Mouse (Mus musculus): Measurements from ENCODE around the gene Zcrb1. TPM values are rescaled to one million over a fixed set of nuclear protein-coding genes. Genes with fewer than 3 reads are reported as not detected.

The Zcrb1 gene
- polyA plus RNA-seq, 1 experiment = 14.2 TPM

DNA sequence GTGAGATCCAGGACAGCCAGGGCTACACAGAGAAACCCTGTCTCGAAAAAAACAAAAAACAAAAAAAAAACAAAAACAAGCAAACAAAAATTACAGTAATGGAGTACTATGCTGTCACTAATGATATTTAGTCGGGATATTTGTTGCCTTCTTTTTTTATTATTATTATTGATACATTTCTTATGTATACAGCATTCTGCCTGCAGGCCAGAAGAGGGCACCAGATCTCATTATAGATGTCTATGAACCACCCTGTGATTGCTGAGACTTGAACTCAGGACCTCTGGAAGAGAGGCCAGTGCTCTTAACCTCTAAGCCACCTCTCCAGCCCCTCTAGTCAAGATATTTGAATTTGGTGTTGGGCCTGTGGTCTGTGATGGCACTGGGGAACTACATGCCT, 26.3 kb downstream of the Zcrb1 start:
- Histone ChIP-seq H3K27ac (ENCODE audit: insufficient read depth, low read depth, low read length) (no peak overlapping the region), H3K4me1 (ENCODE audit: control insufficient read depth, insufficient read depth, insufficient read length, low read length) (no peaks in the 10 kb centered on the region), H3K27me3 (ENCODE audit: control insufficient read depth, insufficient read depth, low read length) (no peaks in the 10 kb centered on the region; the same call in 1 of the 2 replicates), H3K36me3 (ENCODE audit: control insufficient read depth, insufficient read depth, low read length) (no peaks in the 10 kb centered on the region), H3K4me3 (ENCODE audit: low read depth, low read length) (no peak overlapping the region)
- no peak for TF ChIP-seq POLR2A (IDR thresholded peaks at IDR 0.05; ENCODE audit: low read depth, low read length)
- WGBS = 81% methylated on average over 2 of the region's 2 CpGs

DNA sequence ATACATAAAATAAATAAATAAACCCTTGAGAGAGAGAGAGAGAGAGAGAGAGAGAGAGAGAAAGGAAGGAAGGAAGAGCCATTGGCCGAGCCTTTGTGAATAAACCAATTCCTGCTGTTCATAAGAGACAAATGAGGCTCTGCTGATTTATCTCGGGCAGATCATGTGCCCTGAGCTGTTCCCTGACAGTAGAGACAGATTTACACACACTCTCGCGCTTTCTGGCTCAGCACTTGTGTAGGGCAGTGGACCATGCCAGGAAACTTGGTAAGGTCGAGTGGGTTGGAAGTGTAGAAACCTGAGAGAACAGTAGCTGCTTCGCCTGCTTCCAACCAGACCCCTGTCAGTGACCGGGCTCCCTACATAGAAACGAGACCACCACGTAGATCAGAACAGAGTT, 29.6 kb downstream of the Zcrb1 start:
- H3K27ac ChIP-seq (ENCODE audit: insufficient read depth, low read depth, low read length) = no peak overlapping the region
- H3K36me3 ChIP-seq (ENCODE audit: control insufficient read depth, insufficient read depth, low read length) = no peaks in the 10 kb centered on the region
- H3K4me1 ChIP-seq (ENCODE audit: control insufficient read depth, insufficient read depth, insufficient read length, low read length) = no peaks in the 10 kb centered on the region
- H3K27me3 ChIP-seq (ENCODE audit: control insufficient read depth, insufficient read depth, low read length) = no peaks in the 10 kb centered on the region; the same call in 1 of the 2 replicates
- no peak overlapping the region for H3K4me3 ChIP-seq (ENCODE audit: low read depth, low read length)
- no peak for TF ChIP-seq CTCF (IDR thresholded peaks at IDR 0.05; ENCODE audit: extremely low read depth, insufficient read length, insufficient replicate concordance, low read depth, low read length)
- no peak for TF ChIP-seq POLR2A (IDR thresholded peaks at IDR 0.05; ENCODE audit: low read depth, low read length)
- 60% methylated on average over 9 of the region's 9 CpGs for WGBS

DNA sequence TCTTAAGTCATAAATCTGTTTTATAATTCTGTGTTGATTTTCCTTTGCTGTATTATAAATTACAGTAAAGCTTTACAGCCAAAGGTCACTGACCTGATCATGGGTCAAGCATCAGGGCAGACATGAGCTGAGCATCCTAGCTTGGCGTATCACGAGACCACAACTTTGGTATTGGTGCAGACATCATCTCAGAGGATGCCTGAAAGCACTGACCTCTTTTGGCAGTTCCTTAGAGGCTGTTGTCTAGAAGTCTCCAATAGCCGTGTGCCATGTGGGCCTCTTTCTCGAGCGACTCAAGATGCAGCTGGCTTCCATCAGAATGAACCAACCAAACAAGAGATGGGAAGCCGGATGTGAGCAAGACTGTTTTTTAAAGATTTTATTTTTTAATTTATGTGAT, 32.6 kb downstream of the Zcrb1 start:
- Histone ChIP-seq H3K4me1 (ENCODE audit: control insufficient read depth, insufficient read depth, insufficient read length, low read length) (no peaks in the 10 kb centered on the region), H3K27ac (ENCODE audit: insufficient read depth, low read depth, low read length) (no peak overlapping the region), H3K27me3 (ENCODE audit: control insufficient read depth, insufficient read depth, low read length) (no peaks in the 10 kb centered on the region), H3K36me3 (ENCODE audit: control insufficient read depth, insufficient read depth, low read length) (no peaks in the 10 kb centered on the region), H3K4me3 (ENCODE audit: low read depth, low read length) (no peak overlapping the region)
- no peak for TF ChIP-seq POLR2A (IDR thresholded peaks at IDR 0.05; ENCODE audit: low read depth, low read length)
- no peak for TF ChIP-seq CTCF (IDR thresholded peaks at IDR 0.05; ENCODE audit: extremely low read depth, insufficient read length, insufficient replicate concordance, low read depth, low read length)
- 83% methylated on average over 6 of the region's 6 CpGs for WGBS

- Histone ChIP-seq H3K27me3 (ENCODE audit: control insufficient read depth, insufficient read depth, low read length) (no peaks in the 10 kb centered on the region), H3K27ac (ENCODE audit: insufficient read depth, low read depth, low read length) (no peak overlapping the region), H3K4me3 (ENCODE audit: low read depth, low read length) (no peak overlapping the region), H3K4me1 (ENCODE audit: control insufficient read depth, insufficient read depth, insufficient read length, low read length) (no peaks in the 10 kb centered on the region), H3K36me3 (ENCODE audit: control insufficient read depth, insufficient read depth, low read length) (no peaks in the 10 kb centered on the region)
- no peak for TF ChIP-seq POLR2A (IDR thresholded peaks at IDR 0.05; ENCODE audit: low read depth, low read length)
- TF ChIP-seq CTCF (IDR thresholded peaks at IDR 0.05; ENCODE audit: extremely low read depth, insufficient read length, insufficient replicate concordance, low read depth, low read length) = no peak
- WGBS = 85% methylated on average over 19 of the region's 19 CpGs
These were observed 39.6 kb downstream of the Zcrb1 start for GRCm38 (mm10) chr15:93358346-93359095.

DNA sequence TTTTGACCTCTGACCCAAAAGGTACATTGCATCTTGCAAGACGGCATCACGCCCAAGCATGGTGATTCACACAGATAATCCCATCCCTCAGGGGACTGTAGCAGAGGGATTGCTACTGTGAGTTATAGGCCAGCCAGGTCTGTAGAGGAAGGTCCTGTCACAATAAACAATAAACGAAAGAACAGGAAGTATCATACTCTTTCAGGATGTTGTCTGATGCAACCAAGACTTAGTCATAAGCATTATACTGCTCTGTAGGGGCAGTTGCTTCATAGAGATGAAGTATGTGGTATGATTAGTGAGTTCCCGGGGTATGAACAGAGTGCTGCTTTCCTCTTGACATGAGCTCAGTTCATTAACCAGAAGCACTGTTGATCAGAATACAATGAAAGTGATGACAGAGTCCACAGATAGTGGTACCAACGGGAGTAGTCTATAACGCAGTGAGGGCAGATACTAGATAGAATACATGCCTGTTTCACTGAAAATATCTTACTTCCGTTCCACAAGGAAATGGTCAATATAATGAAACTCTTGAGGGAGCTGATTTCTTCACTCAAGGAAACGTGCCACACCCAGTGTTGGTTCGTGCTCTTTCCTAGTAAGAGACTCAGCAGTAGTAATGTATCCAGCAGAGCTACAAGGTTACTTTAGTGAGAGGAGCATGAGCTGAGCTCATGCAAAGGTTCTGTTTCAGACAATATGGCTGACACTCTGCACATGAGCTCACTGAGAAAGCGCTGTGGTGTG, 57.3 kb downstream of the Zcrb1 start:
- no peaks in the 10 kb centered on the region; the same call in 1 of the 2 replicates for H3K4me1 ChIP-seq (ENCODE audit: control insufficient read depth, insufficient read depth, insufficient read length, low read length)
- H3K4me3 ChIP-seq (ENCODE audit: low read depth, low read length) = no peak overlapping the region
- TF ChIP-seq POLR2A (IDR thresholded peaks at IDR 0.05; ENCODE audit: low read depth, low read length) (no peak), CTCF (IDR thresholded peaks at IDR 0.05; ENCODE audit: extremely low read depth, insufficient read length, insufficient replicate concordance, low read depth, low read length) (no peak)
- no peak overlapping the region for H3K27ac ChIP-seq (ENCODE audit: insufficient read depth, low read depth, low read length)
- H3K36me3 ChIP-seq (ENCODE audit: control insufficient read depth, insufficient read depth, low read length) = no peaks in the 10 kb centered on the region
- 58% methylated on average over 10 of the region's 10 CpGs for WGBS
- H3K27me3 ChIP-seq (ENCODE audit: control insufficient read depth, insufficient read depth, low read length) = no peaks in the 10 kb centered on the region

- under 1% methylated on average over 73 of the region's 73 CpGs for WGBS
These were observed 61.0 kb downstream of the Zcrb1 start, which contains the start of gene Yaf2 for GRCm38 (mm10) chr15:93336925-93337761. Gene Yaf2, minus strand, starts transcription at chr15:93336935.

More at GRCm38 (mm10) chr15:93336925-93337761, 61.0 kb downstream of the Zcrb1 start, which contains the start of gene Yaf2:
- Histone ChIP-seq H3K36me3 (ENCODE audit: control insufficient read depth, insufficient read depth, low read length) (no peaks in the 10 kb centered on the region), H3K27me3 (ENCODE audit: control insufficient read depth, insufficient read depth, low read length) (no peaks in the 10 kb centered on the region), H3K4me3 (ENCODE audit: low read depth, low read length) (peak within 1 kb of the TSS; percentile 99), H3K4me1 (ENCODE audit: control insufficient read depth, insufficient read depth, insufficient read length, low read length) (no peaks in the 10 kb centered on the region; the same call in 1 of the 2 replicates), H3K27ac (ENCODE audit: insufficient read depth, low read depth, low read length) (0 out of 2 replicates have a peak within 1 kb of the TSS, but pooled peaks have one; percentile 5)
- TF ChIP-seq CTCF (IDR thresholded peaks at IDR 0.05; ENCODE audit: extremely low read depth, insufficient read length, insufficient replicate concordance, low read depth, low read length) (no peak), POLR2A (IDR thresholded peaks at IDR 0.05; ENCODE audit: low read depth, low read length) (no peak)

All from small intestine, adult 2 months (tissue).